Mouse (Mus musculus) hindbrain, postnatal 0 days (tissue): ENCODE results near the gene Nfe2l2. TPM values are rescaled to one million over a fixed set of nuclear protein-coding genes. Genes with fewer than 3 reads are reported as not detected.

Experiments
- ATAC-seq: fragments of 200-750 bp; cut with Nextera tagmentation; 2 replicates; pipeline ENCODE4 v1.8.0; 2017; ENCODE audit warnings: mild to moderate bottlenecking, moderate TSS enrichment, moderate library complexity
- DNase-seq: peaks from one replicate; pipeline ENCODE4 v3.0.0-alpha.2; 2015; ENCODE audit warnings: low spot score
- H3K27ac ChIP-seq: fragments of 300-500 bp; sonication (generic); 2 replicates; pipeline ENCODE4 v1.5.1; 2014; ENCODE audit warnings: mild to moderate bottlenecking
- H3K27me3 ChIP-seq: fragments of 300-500 bp; sonication (generic); 2 replicates; pipeline ENCODE4 v1.6.1; 2014; ENCODE audit warnings: low read length, mixed read lengths; ENCODE audit not compliant: insufficient read depth
- H3K36me3 ChIP-seq: fragments of 300-500 bp; sonication (generic); 2 replicates; pipeline ENCODE4 v1.6.1; 2014; ENCODE audit warnings: low read length, mixed read lengths; ENCODE audit not compliant: insufficient read depth
- H3K4me1 ChIP-seq: fragments of 300-500 bp; sonication (generic); 2 replicates; pipeline ENCODE4 v1.6.1; 2014; ENCODE audit warnings: antibody characterized with exemption, low read length, mixed read lengths; ENCODE audit not compliant: insufficient read depth
- H3K4me2 ChIP-seq: fragments of 300-500 bp; sonication (generic); 2 replicates; pipeline ENCODE4 v1.6.1; 2014; ENCODE audit warnings: low read depth, mild to moderate bottlenecking, low read length, moderate library complexity, mixed read lengths
- H3K4me3 ChIP-seq: fragments of 300-500 bp; sonication (generic); 2 replicates; pipeline ENCODE4 v1.5.1; 2014; ENCODE audit warnings: low read length
- H3K9ac ChIP-seq: fragments of 300-500 bp; sonication (generic); replicated peaks from 2 replicates; pipeline ENCODE4 v1.6.1; 2014; ENCODE audit warnings: mild to moderate bottlenecking, low read length, moderate library complexity, mixed read lengths
- H3K9me3 ChIP-seq: fragments of 300-500 bp; sonication (generic); 2 replicates; pipeline ENCODE4 v1.6.1; 2016; ENCODE audit warnings: low read length, mixed read lengths
- CTCF ChIP-seq: IDR thresholded peaks from 2 replicates; pipeline ENCODE4 v1.5.1; 2016; ENCODE audit warnings: antibody characterized with exemption, control low read depth, low read depth
- WGBS: fragments of 180-500 bp; shearing (Covaris S2); extraction: QIAGEN DNeasy Blood & Tissue Kit; methylation state at CpG from one replicate; pipeline ENCODE4 v1.1.7; 2014; 5-methylcytosine and 5-hydroxymethylcytosine counted together
- polyA plus RNA-seq: library from polyadenylated mRNA; unstranded; fragments of >200 nt; fragmentation: Nextera tagmentation; extraction: Ambion mirVana; gene quantifications from 2 replicates; pipeline ENCODE4 v1.2.1, GENCODE M21; 2015
- total RNA-seq: library from RNA; depleted of rRNA; stranded (reverse); fragments of >200 nt; gene quantifications from 2 replicates; pipeline ENCODE4 v1.2.3, GENCODE M21; 2014

Gene Nfe2l2
- total and polyA plus RNA-seq, 2 experiments from 2014 or later = 11.6 to 17.0 TPM

GRCm38 (mm10) chr2:75713083-75713482 lies 8.6 kb upstream of the Nfe2l2 start:
- H3K4me2 ChIP-seq = no peak overlapping the region
- H3K9ac ChIP-seq = no peak overlapping the region
- H3K4me1 ChIP-seq = no peaks in the 10 kb centered on the region

GRCm38 (mm10) chr2:75707420-75707819 lies 3.0 kb upstream of the Nfe2l2 start:
- Histone ChIP-seq H3K27me3 (no peaks in the 10 kb centered on the region; the same call in 1 of the 2 replicates), H3K4me3 (no peak overlapping the region), H3K27ac (no peak overlapping the region), H3K36me3 (no peaks in the 10 kb centered on the region), H3K4me2 (no peak overlapping the region), H3K9me3 (no peaks in the 10 kb centered on the region), H3K4me1 (peaks cover 7% of the 10 kb centered on the region; the same call in 1 of the 2 replicates), H3K9ac (no peak overlapping the region)
- TF ChIP-seq CTCF = no peak
- ATAC-seq (no peak), DNase-seq (no peak)
- WGBS = 25% methylated on average over 1 of the region's 1 CpGs

More at GRCm38 (mm10) chr2:75713083-75713482, 8.6 kb upstream of the Nfe2l2 start:
- ATAC-seq (no peak), DNase-seq (no peak)
- Histone ChIP-seq H3K27ac (no peak overlapping the region), H3K4me3 (no peak overlapping the region), H3K9me3 (no peaks in the 10 kb centered on the region), H3K36me3 (no peaks in the 10 kb centered on the region), H3K27me3 (no peaks in the 10 kb centered on the region)
- 89% methylated on average over 3 of the region's 3 CpGs for WGBS
- TF ChIP-seq CTCF = no peak

GRCm38 (mm10) chr2:75706435-75706834 lies 2.0 kb upstream of the Nfe2l2 start:
- ATAC-seq (no peak), DNase-seq (no peak)
- Histone ChIP-seq H3K9ac (no peak overlapping the region), H3K27ac (no peak overlapping the region), H3K4me1 (peaks cover 7% of the 10 kb centered on the region; the same call in 1 of the 2 replicates), H3K9me3 (no peaks in the 10 kb centered on the region), H3K27me3 (no peaks in the 10 kb centered on the region; the same call in 1 of the 2 replicates), H3K4me3 (no peak overlapping the region), H3K4me2 (no peak overlapping the region), H3K36me3 (no peaks in the 10 kb centered on the region)
- TF ChIP-seq CTCF = no peak
- 52% methylated on average over 5 of the region's 5 CpGs for WGBS

- Histone ChIP-seq H3K27ac (peak overlapping the region; percentile 41; the same call in 1 of the 2 replicates), H3K4me2 (peak overlapping the region; percentile 73), H3K27me3 (no peaks in the 10 kb centered on the region; the same call in 1 of the 2 replicates), H3K4me3 (peak overlapping the region; percentile 44), H3K9me3 (no peaks in the 10 kb centered on the region), H3K9ac (peak overlapping the region; percentile 57; the same call in 1 of the 2 replicates), H3K36me3 (no peaks in the 10 kb centered on the region), H3K4me1 (peaks cover 7% of the 10 kb centered on the region; the same call in 1 of the 2 replicates)
- ATAC-seq (no peak), DNase-seq (no peak)
- no peak for TF ChIP-seq CTCF
- WGBS = 30% methylated on average over 19 of the region's 19 CpGs
Measured at GRCm38 (mm10) chr2:75705162-75705752, 816 bp upstream of the Nfe2l2 start.

- DNase-seq (peak; percentile 94), ATAC-seq (peak; percentile 87)
- peak overlapping the region; percentile 82 for H3K27ac ChIP-seq
- peak overlapping the region; percentile 44 for H3K4me3 ChIP-seq
- no peaks in the 10 kb centered on the region for H3K36me3 ChIP-seq
- peaks cover 7% of the 10 kb centered on the region; the same call in 1 of the 2 replicates for H3K4me1 ChIP-seq
- WGBS = under 1% methylated on average over 62 of the region's 62 CpGs
- H3K9ac ChIP-seq = peak overlapping the region; percentile 57
- H3K27me3 ChIP-seq = no peaks in the 10 kb centered on the region; the same call in 1 of the 2 replicates
- peak overlapping the region; percentile 73 for H3K4me2 ChIP-seq
- no peak for TF ChIP-seq CTCF
- H3K9me3 ChIP-seq = no peaks in the 10 kb centered on the region
Measured at GRCm38 (mm10) chr2:75703375-75704181, 863 bp downstream of the Nfe2l2 start.

- DNase-seq (no peak), ATAC-seq (no peak)
- no peaks in the 10 kb centered on the region for H3K36me3 ChIP-seq
- peak overlapping the region; percentile 73 for H3K4me2 ChIP-seq
- peaks cover 7% of the 10 kb centered on the region; the same call in 1 of the 2 replicates for H3K4me1 ChIP-seq
- no peak for TF ChIP-seq CTCF
- peak overlapping the region; percentile 82; the same call in 1 of the 2 replicates for H3K27ac ChIP-seq
- peak overlapping the region; percentile 44 for H3K4me3 ChIP-seq
- 37% methylated on average over 5 of the region's 5 CpGs for WGBS
- no peaks in the 10 kb centered on the region for H3K9me3 ChIP-seq
- no peaks in the 10 kb centered on the region; the same call in 1 of the 2 replicates for H3K27me3 ChIP-seq
- no peak overlapping the region; the same call in 1 of the 2 replicates for H3K9ac ChIP-seq
Measured at GRCm38 (mm10) chr2:75702588-75702976, 1.9 kb downstream of the Nfe2l2 start.
